Mouse (Mus musculus) regulatory T cell (primary cell): Measurements from ENCODE around the gene Gm28035.

Experiments used
- in situ Hi-C: fragments of 300-600 bp; cut with MboI, MseI; formaldehyde crosslinking; loops from one replicate; pipeline ENCODE4 v1.15.1; 2025; ENCODE audit warnings: high pct_unique_total_duplicates

Gm28035 gene

GRCm38 (mm10) chr2:30240267-30240666 lies at the start of gene Gm28035:
Gene Gm28035, plus strand, starts transcription at chr2:30240567.
- in situ Hi-C loops, result no loop called here

- in situ Hi-C loops, result no loop called here
These were observed 48.4 kb upstream of the Gm28035 start for GRCm38 (mm10) chr2:30191790-30192580.

GRCm38 (mm10) chr2:30194656-30195055 lies 45.7 kb upstream of the Gm28035 start:
- in situ Hi-C loops, result no loop called here

GRCm38 (mm10) chr2:30198021-30198420 lies 42.3 kb upstream of the Gm28035 start:
- in situ Hi-C loops, result no loop called here

GRCm38 (mm10) chr2:30199984-30200383 lies 40.4 kb upstream of the Gm28035 start:
- in situ Hi-C loops, result no loop called here

- in situ Hi-C loops, result no loop called here
These were observed 39.9 kb upstream of the Gm28035 start for GRCm38 (mm10) chr2:30200388-30200925.

- in situ Hi-C loops, result no loop called here
These were observed 36.9 kb upstream of the Gm28035 start for GRCm38 (mm10) chr2:30203439-30203838.

- in situ Hi-C loops, result no loop called here
These were observed 35.1 kb upstream of the Gm28035 start for GRCm38 (mm10) chr2:30205255-30205628.

GRCm38 (mm10) chr2:30205629-30206357 lies 34.6 kb upstream of the Gm28035 start, which contains the start of gene Kyat1:
Gene Kyat1, minus strand, starts transcription at chr2:30205847.
- in situ Hi-C loops, result no loop called here

GRCm38 (mm10) chr2:30207401-30207800 lies 33.0 kb upstream of the Gm28035 start:
- in situ Hi-C loops, result no loop called here

GRCm38 (mm10) chr2:30207886-30208285 lies 32.5 kb upstream of the Gm28035 start:
- in situ Hi-C loops, result no loop called here

GRCm38 (mm10) chr2:30211408-30212168 lies 28.8 kb upstream of the Gm28035 start:
- in situ Hi-C loops, result no loop called here

- in situ Hi-C loops, result no loop called here
These were observed 28.2 kb upstream of the Gm28035 start for GRCm38 (mm10) chr2:30212169-30212545.

GRCm38 (mm10) chr2:30212951-30213350 lies 27.4 kb upstream of the Gm28035 start:
- in situ Hi-C loops, result no loop called here

- in situ Hi-C loops, result no loop called here
These were observed 25.6 kb upstream of the Gm28035 start for GRCm38 (mm10) chr2:30214745-30215144.

- in situ Hi-C loops, result no loop called here
These were observed 24.9 kb upstream of the Gm28035 start for GRCm38 (mm10) chr2:30215493-30215892.

GRCm38 (mm10) chr2:30216293-30216692 lies 24.1 kb upstream of the Gm28035 start:
- in situ Hi-C loops, result no loop called here

GRCm38 (mm10) chr2:30235593-30235992 lies 4.8 kb upstream of the Gm28035 start:
- in situ Hi-C loops, result no loop called here

- in situ Hi-C loops, result no loop called here
These were observed 3.8 kb upstream of the Gm28035 start for GRCm38 (mm10) chr2:30236426-30237198.

GRCm38 (mm10) chr2:30237199-30237880 lies 3.0 kb upstream of the Gm28035 start, which contains the start of gene Lrrc8a:
Gene Lrrc8a, plus strand, starts transcription at chr2:30237715.
- in situ Hi-C loops, result no loop called here
